16 mouse cellular contexts compared by ENCODE assay signal in the genomic region with DNA sequence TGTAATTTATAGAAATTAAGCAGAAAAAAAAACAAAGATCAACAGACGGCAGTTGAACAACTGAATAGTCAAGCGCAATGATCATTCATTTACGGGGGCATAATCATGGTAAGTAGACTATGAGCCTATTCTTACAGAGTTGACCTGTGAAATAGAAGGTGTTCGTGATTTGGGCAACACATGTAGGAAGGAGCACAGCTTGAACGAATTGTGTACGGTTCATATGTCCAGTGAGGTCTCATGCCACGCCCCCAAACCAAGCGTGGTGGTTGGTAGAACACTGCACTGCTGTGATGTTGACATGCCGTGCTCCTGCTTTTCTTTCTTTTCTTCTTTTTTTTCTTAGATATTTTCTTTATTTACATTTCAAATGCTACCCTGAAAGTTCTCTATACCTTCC.
DNase-seq lines count a peak whose midpoint lies in the region; ATAC-seq lines count a peak whose summit lies in the region.
"Had no signal": no experiment of that assay in that cellular context is flagged by ENCODE, and none has a peak within 500 bp of the region (broad histone marks: within the 10 kb centered on the region; RNA-seq: fewer than 3 reads in every experiment).

No protein-coding gene starts in this region.

- H3K27me3 ChIP-seq in forebrain, embryonic 11.5 days (ENCODE audit: control insufficient read depth, insufficient read depth, low read length): no peaks in the 10 kb centered on the region
- no peaks in the 10 kb centered on the region for H3K27me3 ChIP-seq in forebrain, embryonic 10.5 days (ENCODE audit: poor library complexity, severe bottlenecking)
- no peaks in the 10 kb centered on the region for H3K27me3 ChIP-seq in midbrain, embryonic 12.5 days
- no peaks in the 10 kb centered on the region for H3K27me3 ChIP-seq in midbrain, embryonic 16.5 days (ENCODE audit: control insufficient read depth, insufficient read depth, low read depth, low read length)
- H3K27me3 ChIP-seq: heart, embryonic 13.5 days; liver, embryonic 13.5 days had no signal

- H3K4me1 ChIP-seq in forebrain, embryonic 11.5 days (replicated peaks; ENCODE audit: control insufficient read depth, insufficient read depth, low read length): no peaks in the 10 kb centered on the region
- H3K4me1 ChIP-seq in forebrain, embryonic 10.5 days: no peaks in the 10 kb centered on the region
- H3K4me1 ChIP-seq in midbrain, embryonic 12.5 days: no peaks in the 10 kb centered on the region
- no peaks in the 10 kb centered on the region for H3K4me1 ChIP-seq in midbrain, embryonic 16.5 days (ENCODE audit: control insufficient read depth, insufficient read depth, low read length)
- H3K4me1 ChIP-seq: liver, embryonic 13.5 days had no signal

- no peak overlapping the region for H3K4me2 ChIP-seq in forebrain, embryonic 11.5 days (ENCODE audit: low read depth, low read length, severe bottlenecking)
- no peak overlapping the region for H3K4me2 ChIP-seq in midbrain, embryonic 12.5 days (replicated peaks)
- H3K4me2 ChIP-seq in midbrain, embryonic 16.5 days (ENCODE audit: low read length): no peak overlapping the region
- H3K4me2 ChIP-seq: heart, embryonic 13.5 days; liver, embryonic 13.5 days had no signal

- no peak overlapping the region for H3K9ac ChIP-seq in forebrain, embryonic 11.5 days (ENCODE audit: low read length)
- no peak overlapping the region for H3K9ac ChIP-seq in midbrain, embryonic 12.5 days (replicated peaks)
- H3K9ac ChIP-seq in midbrain, embryonic 16.5 days (ENCODE audit: low read depth, low read length): no peak overlapping the region
- H3K9ac ChIP-seq: heart, embryonic 13.5 days; liver, embryonic 13.5 days had no signal

- DNase-seq in forebrain, embryonic 11.5 days (ENCODE audit: low spot score): no peak
- DNase-seq in forebrain, embryonic 10.5 days (ENCODE audit: extremely low spot score, low spot score): no peak
- DNase-seq in cerebellum, postnatal 10 days: peak; percentile 68 to 81
- no peak for DNase-seq in lung, adult 18-20 months
- DNase-seq in adrenal gland, postnatal 4 days (ENCODE audit: low spot score in 2 of 2): no peak
- no peak for DNase-seq in lung, postnatal 36 days
- DNase-seq: heart, postnatal 4 days; liver, embryonic 13.5 days; right cerebral cortex, postnatal 14 days; thymus, postnatal 14 days had no signal

- H3K36me3 ChIP-seq in forebrain, embryonic 11.5 days (ENCODE audit: control insufficient read depth, insufficient read depth, low read length): no peaks in the 10 kb centered on the region
- no peaks in the 10 kb centered on the region for H3K36me3 ChIP-seq in forebrain, embryonic 10.5 days (replicated peaks)
- H3K36me3 ChIP-seq in midbrain, embryonic 12.5 days: no peaks in the 10 kb centered on the region
- no peaks in the 10 kb centered on the region for H3K36me3 ChIP-seq in midbrain, embryonic 16.5 days (ENCODE audit: control insufficient read depth, insufficient read depth, low read length)
- H3K36me3 ChIP-seq: heart, embryonic 13.5 days; liver, embryonic 13.5 days had no signal

- no peak overlapping the region for H3K27ac ChIP-seq in forebrain, embryonic 11.5 days (ENCODE audit: low read depth, low read length)
- H3K27ac ChIP-seq in forebrain, embryonic 10.5 days: no peak overlapping the region
- no peak overlapping the region for H3K27ac ChIP-seq in midbrain, embryonic 12.5 days (replicated peaks)
- H3K27ac ChIP-seq in midbrain, embryonic 16.5 days (ENCODE audit: low read length): no peak overlapping the region
- H3K27ac ChIP-seq: heart, embryonic 13.5 days; layer of hippocampus, adult 2 months; liver, embryonic 13.5 days had no signal

- no peaks in the 10 kb centered on the region for H3K9me3 ChIP-seq in forebrain, embryonic 11.5 days (ENCODE audit: control insufficient read depth, low read length)
- H3K9me3 ChIP-seq in forebrain, embryonic 10.5 days: no peaks in the 10 kb centered on the region
- H3K9me3 ChIP-seq in midbrain, embryonic 12.5 days: no peaks in the 10 kb centered on the region
- no peaks in the 10 kb centered on the region for H3K9me3 ChIP-seq in midbrain, embryonic 16.5 days (replicated peaks; ENCODE audit: control insufficient read depth, low read length, poor library complexity, severe bottlenecking)
- H3K9me3 ChIP-seq: heart, embryonic 13.5 days; liver, embryonic 13.5 days had no signal

- ATAC-seq in forebrain, embryonic 11.5 days (replicated peaks; ENCODE audit: low FRiP score): peak; percentile 56; the same call in 1 of the 2 replicates
- ATAC-seq in midbrain, embryonic 12.5 days (ENCODE audit: low FRiP score, low read depth): peak; percentile 41; the same call in 1 of the 2 replicates
- no peak for ATAC-seq in midbrain, embryonic 16.5 days
- ATAC-seq: intestine, postnatal 0 days had no signal

- WGBS in forebrain, embryonic 11.5 days: 82% methylated on average over 9 of the region's 9 CpGs
- 87% methylated on average over 9 of the region's 9 CpGs for WGBS in forebrain, embryonic 10.5 days
- WGBS in midbrain, embryonic 12.5 days: 81% methylated on average over 9 of the region's 9 CpGs
- WGBS in midbrain, embryonic 16.5 days: 76% methylated on average over 9 of the region's 9 CpGs

- no peak overlapping the region for H3K4me3 ChIP-seq in forebrain, embryonic 11.5 days (ENCODE audit: low read depth, low read length)
- H3K4me3 ChIP-seq in forebrain, embryonic 10.5 days: no peak overlapping the region
- H3K4me3 ChIP-seq in midbrain, embryonic 12.5 days: no peak overlapping the region
- no peak overlapping the region for H3K4me3 ChIP-seq in midbrain, embryonic 16.5 days (ENCODE audit: low read depth, low read length)
- H3K4me3 ChIP-seq: erythroblast, embryonic 14.5 days; heart, embryonic 13.5 days; layer of hippocampus, adult 2 months; liver, embryonic 13.5 days had no signal

Comparison
In these comparisons a context has a peak if more than half of its experiments do, and no peak if none do; other contexts are left out.
1. DNase-seq: peak in cerebellum, postnatal 10 days (2 of 2); none in forebrain, embryonic 11.5 days (single experiment), forebrain, embryonic 10.5 days (single experiment), lung, adult 18-20 months (0 of 2), adrenal gland, postnatal 4 days (0 of 2) and lung, postnatal 36 days (single experiment).